Mouse (Mus musculus) stomach, postnatal 0 days (tissue): ENCODE results near the gene Rtn4r. TPM values are rescaled to one million over a fixed set of nuclear protein-coding genes. Genes with fewer than 3 reads are reported as not detected.

Source experiments
- ATAC-seq: fragments of 200-750 bp; cut with Nextera tagmentation; 2 replicates; pipeline ENCODE4 v1.8.0; 2017; ENCODE audit not compliant: low FRiP score, low TSS enrichment
- DNase-seq: peaks from one replicate; pipeline ENCODE4 v3.0.0-alpha.2; 2016; ENCODE audit warnings: low spot score
- H3K27ac ChIP-seq: fragments of 300-500 bp; sonication (generic); replicated peaks from 2 replicates; pipeline ENCODE4 v1.5.1; 2014; ENCODE audit warnings: mild to moderate bottlenecking, control low read depth
- H3K27me3 ChIP-seq: fragments of 300-500 bp; sonication (generic); 2 replicates; pipeline ENCODE4 v1.6.1; 2014; ENCODE audit warnings: low read length; ENCODE audit not compliant: control insufficient read depth, insufficient read depth
- H3K36me3 ChIP-seq: fragments of 300-500 bp; sonication (generic); 2 replicates; pipeline ENCODE4 v1.6.1; 2014; ENCODE audit warnings: low read length, mixed read lengths; ENCODE audit not compliant: control insufficient read depth, insufficient read depth
- H3K4me1 ChIP-seq: fragments of 300-500 bp; sonication (generic); replicated peaks from 2 replicates; pipeline ENCODE4 v1.6.1; 2014; ENCODE audit warnings: antibody characterized with exemption; ENCODE audit not compliant: control insufficient read depth, insufficient read depth
- H3K4me2 ChIP-seq: fragments of 300-500 bp; sonication (generic); replicated peaks from 2 replicates; pipeline ENCODE4 v1.6.1; 2014; ENCODE audit warnings: low read depth, mild to moderate bottlenecking, control low read depth, moderate library complexity
- H3K4me3 ChIP-seq: fragments of 300-500 bp; sonication (generic); 2 replicates; pipeline ENCODE4 v1.5.1; 2014; ENCODE audit warnings: low read depth, low read length, control low read depth
- H3K9ac ChIP-seq: fragments of 300-500 bp; sonication (generic); 2 replicates; pipeline ENCODE4 v1.6.1; 2014; ENCODE audit warnings: mild to moderate bottlenecking, low read length, control low read depth, mixed read lengths
- H3K9me3 ChIP-seq: fragments of 300-500 bp; sonication (generic); 2 replicates; pipeline ENCODE4 v1.6.1; 2016; ENCODE audit warnings: low read length; ENCODE audit not compliant: control insufficient read depth
- CTCF ChIP-seq: IDR thresholded peaks from 2 replicates; pipeline ENCODE4 v1.5.1; 2016; ENCODE audit warnings: antibody characterized with exemption, low read depth, mild to moderate bottlenecking, moderate library complexity
- EP300 ChIP-seq: optimal IDR thresholded peaks from 2 replicates; pipeline ENCODE3; 2016; ENCODE audit warnings: antibody characterized with exemption
- WGBS: fragments of 180-500 bp; shearing (Covaris S2); extraction: QIAGEN DNeasy Blood & Tissue Kit; methylation state at CpG from one replicate; pipeline ENCODE4 v1.1.7; 2014; 5-methylcytosine and 5-hydroxymethylcytosine counted together
- polyA plus RNA-seq: library from polyadenylated mRNA; unstranded; fragments of >200 nt; fragmentation: Nextera tagmentation; extraction: Ambion mirVana; gene quantifications from 2 replicates; pipeline ENCODE4 v1.2.1, GENCODE M21; 2015

Rtn4r gene
- polyA plus RNA-seq, result 1.1 TPM in 2 replicates

GRCm38 (mm10) chr16:18127241-18127861 is at the start of gene Rtn4r:
Gene Rtn4r (plus strand): TSS chr16:18127642.
- TF ChIP-seq EP300 (no peak), CTCF (peak; percentile 67)
- Histone ChIP-seq H3K4me2 (peak within 1 kb of the TSS; percentile 95), H3K27me3 (peaks cover 2% of the 10 kb centered on the region; the same call in 1 of the 2 replicates), H3K4me3 (peak within 1 kb of the TSS; percentile 64), H3K27ac (no peak within 1 kb of the TSS; the same call in 1 of the 2 replicates), H3K9me3 (no peaks in the 10 kb centered on the region), H3K36me3 (no peaks in the 10 kb centered on the region), H3K9ac (peak within 1 kb of the TSS; percentile 52), H3K4me1 (peaks cover 5% of the 10 kb centered on the region; the same call in 1 of the 2 replicates)
- under 1% methylated on average over 59 of the region's 96 CpGs for WGBS
- ATAC-seq, result peak; percentile 77
- peak; percentile 82 for DNase-seq

DNA sequence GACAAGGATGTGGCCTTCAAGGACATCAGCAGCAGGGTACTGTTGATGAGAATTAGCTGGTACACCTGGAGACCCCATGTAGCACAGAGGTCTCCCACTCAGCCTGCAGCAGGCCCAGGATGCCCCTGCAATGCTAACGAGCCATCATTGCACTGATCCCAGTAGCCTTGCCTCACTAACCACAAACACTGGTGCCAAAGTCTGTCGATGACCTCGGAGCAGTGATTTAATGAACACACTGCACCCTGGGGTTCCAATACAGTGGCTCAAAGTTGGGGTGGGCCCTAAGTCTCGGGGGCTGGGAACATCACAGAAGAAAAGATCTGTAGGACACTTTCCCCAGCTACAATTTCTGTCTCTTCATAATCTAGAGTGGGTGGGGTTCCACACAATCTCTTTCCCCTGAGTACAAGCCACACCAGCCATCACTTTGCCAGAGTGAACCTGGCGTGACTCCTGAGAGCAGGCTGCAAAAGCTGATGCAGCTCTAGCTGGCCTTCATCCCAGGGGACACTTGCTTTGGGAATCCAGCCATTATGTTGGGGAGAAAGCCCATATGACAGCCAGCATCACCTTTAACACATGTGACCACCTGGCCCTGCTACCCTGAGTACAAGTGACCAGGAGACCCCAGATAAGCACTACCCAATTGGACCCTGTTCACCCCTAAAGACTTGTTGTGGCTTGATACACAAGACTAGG is 49.0 kb upstream of the Rtn4r start:
- H3K9me3 ChIP-seq, result no peaks in the 10 kb centered on the region
- TF ChIP-seq EP300 (no peak), CTCF (no peak)
- no peak overlapping the region for H3K27ac ChIP-seq
- ATAC-seq (no peak), DNase-seq (no peak)
- WGBS, result 91% methylated on average over 5 of the region's 5 CpGs
- no peak overlapping the region for H3K9ac ChIP-seq
- H3K36me3 ChIP-seq, result no peaks in the 10 kb centered on the region
- H3K27me3 ChIP-seq, result no peaks in the 10 kb centered on the region
- H3K4me3 ChIP-seq, result no peak overlapping the region
- no peak overlapping the region for H3K4me2 ChIP-seq
- H3K4me1 ChIP-seq, result no peaks in the 10 kb centered on the region

GRCm38 (mm10) chr16:18079300-18079699 is 48.1 kb upstream of the Rtn4r start:
- Histone ChIP-seq H3K4me2 (no peak overlapping the region), H3K9me3 (no peaks in the 10 kb centered on the region), H3K9ac (no peak overlapping the region), H3K4me1 (no peaks in the 10 kb centered on the region), H3K36me3 (no peaks in the 10 kb centered on the region), H3K27ac (no peak overlapping the region), H3K4me3 (no peak overlapping the region), H3K27me3 (no peaks in the 10 kb centered on the region)
- ATAC-seq (no peak), DNase-seq (no peak)
- WGBS, result 85% methylated on average over 2 of the region's 2 CpGs
- no peak for TF ChIP-seq EP300
- no peak for TF ChIP-seq CTCF

- Histone ChIP-seq H3K27ac (no peak overlapping the region), H3K36me3 (no peaks in the 10 kb centered on the region), H3K4me1 (no peaks in the 10 kb centered on the region), H3K27me3 (no peaks in the 10 kb centered on the region), H3K9ac (no peak overlapping the region), H3K4me2 (no peak overlapping the region), H3K4me3 (no peak overlapping the region), H3K9me3 (no peaks in the 10 kb centered on the region)
- ATAC-seq (no peak), DNase-seq (no peak)
- WGBS, result 80% methylated on average over 7 of the region's 7 CpGs
- TF ChIP-seq CTCF (no peak), EP300 (no peak)
These were observed 47.3 kb upstream of the Rtn4r start for GRCm38 (mm10) chr16:18080171-18080570.

- Histone ChIP-seq H3K4me3 (no peak overlapping the region), H3K27me3 (no peaks in the 10 kb centered on the region), H3K27ac (no peak overlapping the region), H3K9ac (no peak overlapping the region), H3K4me2 (no peak overlapping the region), H3K9me3 (no peaks in the 10 kb centered on the region), H3K4me1 (no peaks in the 10 kb centered on the region), H3K36me3 (no peaks in the 10 kb centered on the region)
- 76% methylated on average over 10 of the region's 10 CpGs for WGBS
- ATAC-seq (no peak), DNase-seq (no peak)
- peak; percentile 35 for TF ChIP-seq CTCF
- TF ChIP-seq EP300, result no peak
These were observed 46.2 kb upstream of the Rtn4r start for GRCm38 (mm10) chr16:18081149-18081827.

DNA sequence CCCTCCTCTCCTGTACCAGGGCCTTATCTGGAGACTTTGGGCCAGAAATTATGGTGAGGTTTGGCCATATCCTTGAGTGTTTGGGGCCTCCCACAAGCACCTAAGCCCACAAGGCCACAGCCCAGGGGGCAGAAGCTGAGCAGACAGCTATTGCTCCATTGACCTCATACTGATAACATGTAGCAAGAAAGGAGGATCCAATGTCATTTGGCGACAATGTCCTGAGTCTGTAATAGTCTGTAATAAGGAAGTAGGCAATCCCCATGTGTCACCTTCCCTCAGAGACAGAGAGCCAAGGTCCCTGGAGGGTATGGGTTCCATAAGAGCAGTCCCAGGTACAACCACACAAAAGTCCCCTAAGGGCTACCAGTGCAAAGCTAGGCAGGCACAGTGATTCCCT is 45.2 kb upstream of the Rtn4r start:
- no peaks in the 10 kb centered on the region for H3K36me3 ChIP-seq
- no peaks in the 10 kb centered on the region for H3K9me3 ChIP-seq
- ATAC-seq (no peak), DNase-seq (no peak)
- no peaks in the 10 kb centered on the region for H3K27me3 ChIP-seq
- WGBS, result 94% methylated on average over 1 of the region's 1 CpGs
- no peak overlapping the region for H3K9ac ChIP-seq
- H3K4me1 ChIP-seq, result no peaks in the 10 kb centered on the region
- H3K4me3 ChIP-seq, result no peak overlapping the region
- TF ChIP-seq CTCF, result no peak
- TF ChIP-seq EP300, result no peak
- no peak overlapping the region for H3K27ac ChIP-seq
- no peak overlapping the region for H3K4me2 ChIP-seq
